Mouse (Mus musculus) stomach, postnatal 0 days (tissue): ENCODE results near the gene Ptgr1. TPM values are rescaled to one million over a fixed set of nuclear protein-coding genes. Genes with fewer than 3 reads are reported as not detected.

Source experiments
- ATAC-seq: fragments of 200-750 bp; cut with Nextera tagmentation; 2 replicates; pipeline ENCODE4 v1.8.0; 2017; ENCODE audit not compliant: low FRiP score, low TSS enrichment
- DNase-seq: peaks from one replicate; pipeline ENCODE4 v3.0.0-alpha.2; 2016; ENCODE audit warnings: low spot score
- H3K27ac ChIP-seq: fragments of 300-500 bp; sonication (generic); replicated peaks from 2 replicates; pipeline ENCODE4 v1.5.1; 2014; ENCODE audit warnings: mild to moderate bottlenecking, control low read depth
- H3K27me3 ChIP-seq: fragments of 300-500 bp; sonication (generic); 2 replicates; pipeline ENCODE4 v1.6.1; 2014; ENCODE audit warnings: low read length; ENCODE audit not compliant: control insufficient read depth, insufficient read depth
- H3K36me3 ChIP-seq: fragments of 300-500 bp; sonication (generic); 2 replicates; pipeline ENCODE4 v1.6.1; 2014; ENCODE audit warnings: low read length, mixed read lengths; ENCODE audit not compliant: control insufficient read depth, insufficient read depth
- H3K4me1 ChIP-seq: fragments of 300-500 bp; sonication (generic); replicated peaks from 2 replicates; pipeline ENCODE4 v1.6.1; 2014; ENCODE audit warnings: antibody characterized with exemption; ENCODE audit not compliant: control insufficient read depth, insufficient read depth
- H3K4me2 ChIP-seq: fragments of 300-500 bp; sonication (generic); replicated peaks from 2 replicates; pipeline ENCODE4 v1.6.1; 2014; ENCODE audit warnings: low read depth, mild to moderate bottlenecking, control low read depth, moderate library complexity
- H3K4me3 ChIP-seq: fragments of 300-500 bp; sonication (generic); 2 replicates; pipeline ENCODE4 v1.5.1; 2014; ENCODE audit warnings: low read depth, low read length, control low read depth
- H3K9ac ChIP-seq: fragments of 300-500 bp; sonication (generic); 2 replicates; pipeline ENCODE4 v1.6.1; 2014; ENCODE audit warnings: mild to moderate bottlenecking, low read length, control low read depth, mixed read lengths
- H3K9me3 ChIP-seq: fragments of 300-500 bp; sonication (generic); 2 replicates; pipeline ENCODE4 v1.6.1; 2016; ENCODE audit warnings: low read length; ENCODE audit not compliant: control insufficient read depth
- CTCF ChIP-seq: IDR thresholded peaks from 2 replicates; pipeline ENCODE4 v1.5.1; 2016; ENCODE audit warnings: antibody characterized with exemption, low read depth, mild to moderate bottlenecking, moderate library complexity
- EP300 ChIP-seq: optimal IDR thresholded peaks from 2 replicates; pipeline ENCODE3; 2016; ENCODE audit warnings: antibody characterized with exemption
- WGBS: fragments of 180-500 bp; shearing (Covaris S2); extraction: QIAGEN DNeasy Blood & Tissue Kit; methylation state at CpG from one replicate; pipeline ENCODE4 v1.1.7; 2014; 5-methylcytosine and 5-hydroxymethylcytosine counted together
- polyA plus RNA-seq: library from polyadenylated mRNA; unstranded; fragments of >200 nt; fragmentation: Nextera tagmentation; extraction: Ambion mirVana; gene quantifications from 2 replicates; pipeline ENCODE4 v1.2.1, GENCODE M21; 2015

Gene Ptgr1
- 454 and 488 TPM in 2 replicates for polyA plus RNA-seq

DNA sequence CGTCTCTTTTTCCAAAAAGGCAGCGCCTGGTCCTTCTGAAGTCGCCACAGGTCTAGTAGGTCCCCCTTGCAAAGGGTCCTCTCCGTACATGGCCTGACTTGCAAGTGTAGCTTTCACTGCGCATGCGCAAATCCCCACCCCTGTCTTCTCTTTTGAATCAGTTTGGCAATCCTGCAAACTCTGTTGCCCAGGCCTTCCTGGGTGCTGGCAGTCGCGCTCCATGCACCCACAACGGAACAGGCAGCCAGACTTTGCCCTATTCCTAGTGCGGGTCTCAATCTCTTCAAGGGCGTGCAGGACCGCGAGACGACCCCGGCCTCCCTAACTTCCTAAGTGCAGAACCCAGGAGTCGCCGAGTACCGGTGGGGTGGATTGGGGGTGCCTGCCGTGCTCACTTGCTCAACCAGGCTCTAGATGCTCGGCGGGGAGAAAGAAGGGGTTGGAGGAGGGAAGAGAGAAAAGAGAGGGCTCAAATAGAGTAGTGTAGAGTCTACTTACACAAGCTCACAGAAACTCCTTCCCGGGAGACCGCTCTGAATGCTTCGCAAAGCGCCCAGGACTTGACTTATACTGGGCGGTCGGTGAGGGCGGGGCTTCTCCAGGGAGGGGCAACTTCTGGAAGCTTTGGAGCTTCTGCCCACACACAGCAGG, at the start of gene Ptgr1:
TSS of gene Ptgr1 (minus strand) at position 580 of the 651 bp plus-strand sequence.
- TF ChIP-seq CTCF (no peak), EP300 (no peak)
- Histone ChIP-seq H3K36me3 (no peaks in the 10 kb centered on the region), H3K4me1 (no peaks in the 10 kb centered on the region), H3K4me2 (peak within 1 kb of the TSS; percentile 77), H3K9me3 (no peaks in the 10 kb centered on the region), H3K27ac (peak within 1 kb of the TSS; percentile 92), H3K9ac (peak within 1 kb of the TSS; percentile 75), H3K27me3 (no peaks in the 10 kb centered on the region), H3K4me3 (peak within 1 kb of the TSS; percentile 72)
- WGBS = 2% methylated on average over 28 of the region's 28 CpGs
- ATAC-seq (peak; percentile 73), DNase-seq (peak; percentile 89)

DNA sequence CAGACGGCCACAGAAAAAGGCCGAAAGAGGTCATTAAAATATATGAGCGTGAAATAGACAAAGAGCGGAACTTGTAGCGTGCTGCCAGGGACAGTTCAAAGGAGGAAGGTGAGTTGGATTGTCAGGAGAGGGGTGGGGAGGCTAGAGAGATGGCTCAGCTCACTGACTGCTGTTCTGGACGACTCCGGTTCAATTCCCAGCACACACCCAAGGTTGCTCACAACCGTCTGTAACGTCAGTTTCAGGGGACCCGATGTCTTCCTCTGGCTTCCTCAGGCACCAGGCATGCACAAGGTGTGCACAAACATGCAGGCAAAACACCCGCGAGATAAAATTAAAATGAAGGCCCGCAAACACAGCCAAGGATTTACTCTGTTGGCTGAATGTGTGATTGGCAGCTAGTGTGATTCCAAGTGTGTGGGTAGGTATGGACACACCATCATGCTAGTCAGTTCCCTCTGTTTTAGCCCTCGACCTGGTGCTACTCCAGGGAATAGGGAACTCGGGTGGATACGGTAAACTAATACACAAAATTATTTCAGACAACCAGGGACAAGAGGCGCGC, 48.9 kb upstream of the Ptgr1 start:
- Histone ChIP-seq H3K4me2 (peak overlapping the region; percentile 72), H3K36me3 (no peaks in the 10 kb centered on the region), H3K27me3 (no peaks in the 10 kb centered on the region), H3K9ac (peak overlapping the region; percentile 87), H3K4me1 (no peaks in the 10 kb centered on the region), H3K4me3 (peak overlapping the region; percentile 82), H3K27ac (no peak overlapping the region), H3K9me3 (no peaks in the 10 kb centered on the region)
- WGBS = 60% methylated on average over 18 of the region's 18 CpGs
- no peak for TF ChIP-seq EP300
- TF ChIP-seq CTCF = no peak
- DNase-seq (no peak), ATAC-seq (no peak)

DNA sequence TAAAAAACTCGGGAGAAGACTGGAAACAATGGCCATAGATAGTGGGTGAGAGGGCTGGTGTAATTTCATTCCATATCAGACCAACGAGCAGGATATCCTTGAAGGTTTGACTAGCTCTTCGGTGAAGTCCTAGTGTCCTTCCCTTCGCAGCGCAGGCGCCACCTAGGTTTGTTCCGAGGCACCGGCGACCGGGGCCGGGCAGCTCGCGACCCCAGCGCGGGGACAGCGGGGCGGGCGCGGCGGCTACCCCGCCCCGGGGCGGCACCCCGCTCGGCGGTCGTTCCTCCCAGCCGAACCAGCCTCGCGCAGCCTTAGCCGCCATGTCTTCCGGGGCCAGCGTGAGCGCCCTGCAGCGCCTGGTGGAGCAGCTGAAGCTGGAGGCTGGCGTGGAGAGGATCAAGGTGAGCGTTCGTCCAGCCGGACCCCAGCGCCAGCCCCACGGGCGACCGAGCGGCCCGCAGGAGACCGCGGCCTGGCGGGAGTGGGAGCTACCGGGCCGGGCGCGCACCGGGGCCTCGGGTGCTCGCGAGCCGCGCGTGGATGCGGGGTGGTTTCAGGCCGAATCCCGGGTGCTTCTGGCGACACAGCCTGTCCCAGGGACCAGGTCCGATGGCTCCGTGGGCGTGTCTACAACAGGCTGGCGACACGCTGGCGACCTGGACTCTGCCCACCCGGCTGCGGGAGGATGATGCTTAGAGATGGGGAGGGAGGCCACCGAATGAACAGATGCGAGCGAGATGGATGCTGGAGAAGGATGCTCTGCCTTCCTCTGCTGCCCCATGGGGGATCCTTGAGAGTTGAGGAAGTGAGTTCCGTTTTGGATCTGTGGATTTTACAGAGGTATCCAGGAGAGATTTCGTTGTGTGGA, 48.2 kb upstream of the Ptgr1 start, which contains the start of gene Gng10:
TSS of gene Gng10 (plus strand) at position 171 of the 868 bp plus-strand sequence.
- peak; percentile 90 for ATAC-seq
- WGBS = 5% methylated on average over 75 of the region's 76 CpGs
- Histone ChIP-seq H3K36me3 (no peaks in the 10 kb centered on the region), H3K4me1 (no peaks in the 10 kb centered on the region), H3K4me2 (peak within 1 kb of the TSS; percentile 72), H3K27me3 (no peaks in the 10 kb centered on the region), H3K9me3 (no peaks in the 10 kb centered on the region), H3K9ac (peak within 1 kb of the TSS; percentile 87), H3K4me3 (peak within 1 kb of the TSS; percentile 82), H3K27ac (peak within 1 kb of the TSS; percentile 84)
- DNase-seq = peak; percentile 68
- TF ChIP-seq EP300 (no peak), CTCF (peak; percentile 16; the same call in 1 of the 2 replicates)

DNA sequence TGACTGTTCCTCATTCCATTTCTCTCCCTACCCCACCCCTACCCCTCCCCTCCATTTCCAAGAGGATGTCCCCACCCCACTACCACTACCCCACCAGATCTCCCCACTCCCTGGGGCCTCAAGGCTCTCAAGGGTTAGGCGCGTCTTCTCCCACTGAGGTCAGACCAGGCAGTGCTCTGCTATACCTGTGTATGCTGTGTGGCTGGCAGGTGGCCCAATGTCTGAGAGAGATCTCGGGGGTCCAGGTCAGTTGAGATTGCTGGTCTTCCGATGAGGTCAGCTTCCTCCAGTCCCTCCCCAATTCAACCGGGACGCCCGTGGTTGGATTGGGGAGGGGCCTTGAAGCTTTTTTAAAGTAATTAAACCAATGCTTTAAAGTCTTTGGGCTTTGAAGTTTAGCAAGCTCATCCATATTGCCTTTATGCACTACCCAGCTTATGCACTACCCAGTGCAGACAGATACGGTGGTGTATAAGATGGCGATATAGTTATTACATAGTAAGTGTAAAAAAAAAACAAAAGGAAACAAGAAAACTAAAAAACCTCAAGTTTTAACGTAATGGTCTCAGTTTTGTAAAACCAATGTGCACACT, 47.5 kb upstream of the Ptgr1 start:
- ATAC-seq = no peak
- H3K4me1 ChIP-seq = no peaks in the 10 kb centered on the region
- H3K9ac ChIP-seq = no peak overlapping the region

DNA sequence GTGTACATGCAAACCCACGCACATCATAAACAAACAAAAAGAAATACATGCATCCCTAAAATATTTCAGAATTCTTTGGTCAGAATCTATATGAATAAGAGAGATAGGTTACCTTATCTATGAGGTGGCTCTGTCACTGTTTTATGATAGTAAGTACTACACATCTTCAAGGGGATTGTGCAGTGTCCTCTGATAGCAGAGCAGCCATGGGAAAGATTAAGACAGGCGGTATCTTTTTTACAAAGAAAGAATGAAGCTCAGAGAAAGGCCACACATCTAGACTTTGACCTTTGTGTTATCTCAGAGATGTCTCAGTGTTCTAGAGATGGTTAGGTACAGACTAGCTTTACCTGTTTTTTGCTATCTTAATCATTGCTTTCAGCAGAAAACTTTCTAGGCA, 30.0 kb upstream of the Ptgr1 start:
- WGBS = 84% methylated on average over 2 of the region's 2 CpGs
- no peaks in the 10 kb centered on the region for H3K27me3 ChIP-seq
- no peak overlapping the region for H3K4me2 ChIP-seq
- no peaks in the 10 kb centered on the region for H3K4me1 ChIP-seq
- H3K27ac ChIP-seq = no peak overlapping the region
- ATAC-seq (no peak), DNase-seq (no peak)
- H3K4me3 ChIP-seq = no peak overlapping the region
- H3K36me3 ChIP-seq = peaks cover 7% of the 10 kb centered on the region
- TF ChIP-seq CTCF = no peak
- no peak for TF ChIP-seq EP300
- no peak overlapping the region for H3K9ac ChIP-seq
- H3K9me3 ChIP-seq = no peaks in the 10 kb centered on the region

More for the DNA sequence above, 47.5 kb upstream of the Ptgr1 start:
- WGBS = 74% methylated on average over 10 of the region's 10 CpGs
- no peaks in the 10 kb centered on the region for H3K36me3 ChIP-seq
- no peaks in the 10 kb centered on the region for H3K27me3 ChIP-seq
- H3K4me2 ChIP-seq = peak overlapping the region; percentile 72
- no peak for DNase-seq
- no peak overlapping the region for H3K27ac ChIP-seq
- H3K4me3 ChIP-seq = peak overlapping the region; percentile 82
- H3K9me3 ChIP-seq = no peaks in the 10 kb centered on the region
- TF ChIP-seq CTCF (no peak), EP300 (no peak)
